Mouse (Mus musculus) CD4-positive naive resting alpha-beta T cell, adult 57 days (primary cell): ENCODE results near the gene Dda1. TPM values are rescaled to one million over a fixed set of nuclear protein-coding genes. Genes with fewer than 3 reads are reported as not detected.

ENCODE experiments used
- total RNA-seq: library from RNA; stranded (reverse); gene quantifications from one replicate; pipeline ENCODE4 v1.2.4, GENCODE M21; 2023

Gene Dda1
- 106 TPM for total RNA-seq

DNA sequence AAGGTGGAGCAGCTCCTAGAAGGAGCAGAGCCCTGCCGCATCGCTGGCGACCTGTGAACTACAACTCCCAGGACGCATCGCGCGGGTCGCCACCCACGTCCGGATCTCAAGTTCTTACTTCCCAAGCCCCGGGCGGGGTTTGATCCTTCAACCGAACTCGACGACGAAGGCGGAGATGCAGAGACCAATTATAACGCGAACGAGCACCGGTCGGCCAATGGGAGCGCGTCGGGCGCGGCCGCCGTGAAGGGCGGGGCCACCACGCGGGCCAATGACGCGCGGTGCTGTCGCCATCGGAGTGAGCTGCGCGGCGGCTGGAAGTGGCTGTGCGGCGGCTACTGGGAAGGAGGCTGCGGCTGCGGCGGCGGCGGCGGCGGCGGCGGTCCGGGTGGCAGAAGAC is at the start of gene Dda1:
TSS of gene Dda1 (plus strand) at position 284 of the 400 bp plus-strand sequence.

DNA sequence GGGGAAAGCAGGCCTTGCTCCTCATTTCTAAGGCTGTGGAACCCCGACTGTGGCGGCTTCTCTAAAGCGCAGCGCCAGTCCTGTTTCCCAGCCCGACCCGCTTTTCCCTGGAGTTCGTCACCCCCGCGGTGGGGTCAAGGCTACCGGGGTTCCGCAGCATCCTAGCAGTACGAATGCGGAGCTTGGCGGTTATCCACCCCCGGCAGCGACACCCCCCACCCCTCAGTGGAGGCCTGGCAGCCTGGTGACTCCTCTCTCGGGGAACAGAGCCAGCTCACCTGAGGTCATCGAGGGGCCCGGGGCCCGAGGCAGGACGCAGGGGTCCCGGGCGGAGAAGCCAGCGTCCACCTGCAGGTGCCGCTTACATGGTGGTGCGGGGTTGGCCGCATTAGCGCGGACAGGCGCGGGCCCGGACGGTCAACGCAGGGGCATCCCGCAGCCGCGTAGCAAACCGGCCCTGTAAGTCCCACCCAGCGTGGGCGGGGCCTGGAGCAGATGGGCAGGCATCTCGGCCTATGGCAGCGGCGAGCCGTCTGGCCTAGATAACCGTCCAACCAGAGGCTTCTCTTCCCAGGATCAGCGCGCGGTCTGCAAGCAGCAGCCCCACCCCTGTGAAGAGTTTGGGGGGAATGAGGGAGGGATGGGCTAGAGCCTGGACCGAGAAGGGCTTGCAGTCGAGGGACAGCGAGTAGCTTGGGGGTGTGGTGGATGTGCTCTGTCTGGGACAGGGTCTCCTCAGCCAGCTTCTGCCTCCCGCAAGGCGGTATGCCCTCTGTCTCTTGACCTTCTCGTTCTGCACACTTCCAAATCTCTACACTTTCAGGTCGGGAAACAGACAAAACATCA is 5.6 kb upstream of the Dda1 start, which contains the start of gene Abhd8:
TSS of gene Abhd8 (minus strand) at position 468 of the 846 bp plus-strand sequence.

DNA sequence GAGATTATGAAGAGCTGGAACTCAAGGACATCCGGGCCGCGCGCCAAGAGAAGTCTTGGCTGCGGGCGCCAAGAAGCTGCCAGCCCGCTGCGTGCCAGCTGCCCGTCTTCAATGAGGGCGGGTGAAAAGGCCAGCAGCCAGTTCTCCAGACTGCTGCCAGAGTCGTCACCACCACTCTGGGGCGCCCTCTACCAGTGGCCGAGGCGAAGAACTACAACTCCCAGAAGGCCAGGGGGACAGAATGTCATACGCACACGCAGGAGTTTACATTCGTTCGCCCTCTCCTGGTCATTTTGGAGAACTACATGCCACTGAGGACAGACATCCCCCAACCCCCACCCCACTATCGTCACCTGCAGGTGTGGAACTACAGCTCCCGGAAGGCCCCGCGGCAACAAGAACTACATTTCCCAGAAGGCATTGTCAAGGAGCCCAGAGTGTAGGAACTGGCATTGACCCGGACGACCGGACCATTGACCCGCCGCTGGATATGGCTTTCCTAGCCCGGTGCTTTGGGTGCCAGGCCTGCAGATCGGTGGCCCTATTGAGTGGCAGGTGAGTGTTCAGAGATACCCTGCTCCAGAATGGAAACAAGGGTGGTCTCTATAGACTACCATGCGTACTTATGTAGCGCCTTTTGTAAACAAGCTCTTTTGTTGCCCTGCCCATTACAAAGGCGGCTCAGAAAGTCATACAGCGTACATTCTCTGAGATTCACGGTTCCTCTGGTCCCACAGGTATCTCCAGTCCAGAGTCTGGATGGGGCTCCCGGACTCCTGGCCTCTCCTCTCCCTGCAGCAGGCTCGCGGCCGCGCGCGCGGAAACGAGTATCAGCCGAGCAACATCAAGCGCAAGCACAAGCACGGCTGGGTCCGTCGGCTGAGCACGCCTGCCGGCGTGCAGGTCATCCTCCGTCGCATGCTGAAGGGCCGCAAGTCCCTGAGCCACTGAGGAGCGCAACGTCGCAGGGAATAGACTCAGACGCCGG is 4.2 kb upstream of the Dda1 start, which contains the start of gene Mrpl34:
TSS of gene Mrpl34 (plus strand) at position 447 of the 988 bp plus-strand sequence.

DNA sequence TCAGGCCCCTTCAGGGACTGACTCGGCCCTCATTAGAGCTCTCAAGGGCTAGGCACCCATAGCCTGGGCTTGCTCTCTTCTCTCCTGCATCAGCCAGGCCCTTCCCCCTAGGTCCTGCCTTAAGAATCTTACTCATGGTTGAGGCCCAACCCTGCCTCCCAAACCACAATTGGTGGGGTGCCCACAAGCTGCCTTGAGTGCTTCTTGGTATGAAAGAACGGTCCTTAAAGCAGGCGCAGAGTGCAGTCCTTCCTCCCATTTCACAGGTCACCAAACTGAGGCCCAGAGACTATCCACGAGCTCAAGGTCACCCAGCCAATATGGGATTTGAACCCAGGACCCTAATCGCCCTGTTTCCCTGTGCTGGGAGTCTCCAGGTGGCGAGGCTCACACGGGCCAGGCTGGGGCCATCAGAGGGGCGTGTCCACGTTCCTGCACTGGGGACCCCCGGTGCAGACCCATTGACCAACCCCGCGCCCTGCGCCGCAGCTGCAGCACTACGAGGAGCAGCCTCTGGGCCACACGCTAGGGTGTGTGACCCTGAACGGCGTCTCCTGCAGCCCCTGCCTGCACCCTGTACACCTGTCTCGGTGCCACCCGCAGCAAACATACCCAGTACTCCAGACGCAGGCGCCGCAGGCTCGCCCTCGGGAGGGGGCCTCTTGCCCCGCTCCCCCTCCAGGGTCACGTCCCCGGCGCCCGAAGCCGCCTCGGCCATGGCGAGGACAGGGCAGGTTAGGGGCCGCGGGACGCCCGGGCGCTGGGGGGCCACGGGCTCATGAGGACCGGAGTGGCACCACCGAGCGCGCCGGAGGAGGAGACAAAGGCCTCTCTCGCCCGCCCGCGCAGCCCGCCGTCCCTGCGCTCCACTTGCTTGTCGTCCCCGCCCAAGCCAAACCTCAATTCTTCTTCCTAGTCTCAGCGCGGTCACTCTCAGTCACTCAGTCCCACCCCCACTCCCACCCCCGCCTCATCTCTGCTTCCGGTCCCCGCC is 16.4 kb downstream of the Dda1 start, which contains the start of gene Ano8:
TSS of gene Ano8 (minus strand) at position 822 of the 994 bp plus-strand sequence.

DNA sequence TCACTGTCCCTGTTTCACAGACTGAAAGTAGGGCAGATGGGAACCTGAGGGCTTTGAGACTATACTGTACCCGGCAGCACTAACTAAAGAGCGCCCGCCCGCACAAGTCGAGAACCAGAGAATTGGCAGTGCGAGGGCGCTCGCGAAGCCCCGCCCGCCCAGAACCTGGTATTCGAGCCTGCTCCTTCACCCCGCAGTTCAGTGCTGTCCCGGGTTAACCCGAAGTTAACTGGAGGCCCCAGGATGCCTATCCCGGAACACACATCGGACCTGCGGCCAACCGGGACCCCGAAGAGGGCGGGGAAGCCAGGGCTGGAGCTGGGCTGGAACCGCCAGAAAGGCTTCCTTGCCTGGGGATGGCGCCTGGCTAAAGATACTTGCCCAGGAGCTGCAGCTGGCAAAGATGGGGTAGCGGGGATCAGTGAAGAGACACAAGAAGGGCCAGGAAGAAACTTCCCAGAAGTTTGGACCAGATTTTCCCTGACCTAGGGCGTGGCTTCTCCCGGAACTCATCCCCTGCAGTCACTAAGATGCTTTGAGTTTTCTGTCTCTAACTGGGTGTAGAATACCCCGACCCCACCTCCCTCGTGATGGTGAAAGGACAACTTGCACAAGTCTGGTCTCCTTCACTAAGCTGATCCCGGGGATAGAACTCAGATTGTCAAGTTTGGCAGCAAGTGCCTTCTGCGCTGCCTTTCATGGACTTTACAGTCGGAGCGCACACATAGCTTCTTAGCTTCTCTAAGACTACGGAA is 18.9 kb downstream of the Dda1 start, which contains the start of gene Gtpbp3:
TSS of gene Gtpbp3 (plus strand) at position 413 of the 755 bp plus-strand sequence.

DNA sequence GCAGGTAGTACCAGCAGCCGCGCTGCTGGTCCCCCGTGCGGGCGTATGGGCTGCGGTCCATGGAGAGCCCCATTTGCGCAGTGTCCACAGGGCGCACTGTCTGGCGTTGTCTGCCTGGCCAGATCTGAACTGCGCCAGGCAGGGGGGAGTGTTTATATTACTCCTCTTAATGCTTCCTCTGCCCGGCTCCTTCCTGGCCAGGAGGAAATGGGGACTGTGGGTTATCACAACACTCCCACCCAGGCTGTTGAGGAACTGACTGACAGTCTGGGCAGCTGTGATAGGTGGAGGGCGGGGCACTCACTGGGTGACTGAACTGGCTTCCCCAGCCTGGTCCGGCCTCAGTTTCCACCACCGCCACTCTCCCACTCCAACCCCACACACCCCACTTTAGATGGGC is 42.6 kb downstream of the Dda1 start, which contains the start of gene Plvap:
TSS of gene Plvap (minus strand) at position 109 of the 400 bp plus-strand sequence.

DNA sequence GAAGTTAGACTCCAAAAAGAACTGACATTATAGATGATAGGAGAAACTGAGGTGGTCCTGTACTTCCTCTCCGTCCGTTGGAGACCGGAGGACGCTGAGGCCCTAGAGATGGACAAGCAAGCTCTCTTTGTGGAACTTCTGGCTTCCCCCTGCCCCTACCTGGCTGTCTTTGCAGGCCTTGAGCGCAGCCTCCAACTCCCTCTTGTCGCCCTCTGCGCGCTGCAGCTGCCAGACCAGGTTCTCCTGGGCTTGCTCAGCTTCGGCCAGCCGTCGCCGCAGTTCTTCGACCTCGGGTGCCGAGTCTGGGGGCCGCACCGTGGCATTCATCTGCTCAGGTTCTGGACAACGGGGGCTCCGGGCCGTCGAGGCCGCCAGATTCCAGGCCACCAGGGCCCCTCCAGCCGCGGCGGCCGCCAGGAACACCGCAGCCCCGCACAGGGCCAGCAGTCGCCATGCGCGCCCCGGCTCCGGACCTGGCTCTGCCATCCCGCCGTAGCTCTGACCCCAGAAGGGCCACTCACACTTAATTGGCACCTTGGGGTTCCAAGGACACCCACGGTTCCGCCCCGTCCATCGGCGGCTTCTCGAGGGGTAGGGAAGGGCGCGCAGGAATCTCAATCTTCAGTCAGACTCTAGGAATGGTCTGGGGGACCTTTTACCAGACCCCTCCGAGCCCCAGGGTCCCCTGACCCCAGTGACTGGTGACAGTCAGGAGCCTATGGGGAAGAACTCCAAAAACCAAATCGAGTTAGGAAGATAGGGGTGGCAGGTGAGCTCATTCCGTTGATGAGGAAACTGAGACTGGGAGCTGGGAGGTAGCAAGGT is 56.4 kb downstream of the Dda1 start, which contains the start of gene Ccdc194:
TSS of gene Ccdc194 (minus strand) at position 486 of the 825 bp plus-strand sequence.

Other genes starting within 250 kb of the Dda1 start
- gene Myo9b, start 196.5 kb upstream of the Dda1 start, total RNA-seq, result 140 TPM
- gene Haus8, start 196.3 kb upstream of the Dda1 start, total RNA-seq, result 27.1 TPM
- gene Use1, start 102.4 kb upstream of the Dda1 start, total RNA-seq, result 295 TPM
- gene Ocel1, start 97.9 kb upstream of the Dda1 start, total RNA-seq, result 19.0 TPM
- gene Nr2f6, start 87.2 kb upstream of the Dda1 start, total RNA-seq, result 4.8 TPM
- gene Ushbp1, start 73.4 kb upstream of the Dda1 start, total RNA-seq, result 0.47 TPM
- gene Babam1, start 72.3 kb upstream of the Dda1 start, total RNA-seq, result 107 TPM
- 1.6 TPM for gene Ankle1, start 63.2 kb upstream of the Dda1 start, total RNA-seq
- gene Abhd8, start 5.5 kb upstream of the Dda1 start, total RNA-seq, result 94.1 TPM
- gene Mrpl34, start 4.2 kb upstream of the Dda1 start, total RNA-seq, result 33.8 TPM
- gene Ano8, start 16.8 kb downstream of the Dda1 start, total RNA-seq, result 22.8 TPM
- gene Gtpbp3, start 18.9 kb downstream of the Dda1 start, total RNA-seq, result 15.5 TPM
- 2.1 TPM for gene Plvap, start 42.6 kb downstream of the Dda1 start, total RNA-seq
- not detected for gene Ccdc194, start 56.5 kb downstream of the Dda1 start, total RNA-seq
- 38.1 TPM for gene Bst2, start 68.3 kb downstream of the Dda1 start, total RNA-seq
- 32.3 TPM for gene Mvb12a, start 73.7 kb downstream of the Dda1 start, total RNA-seq
- gene Tmem221, start 89.7 kb downstream of the Dda1 start, total RNA-seq, result 0.83 TPM
- not detected for gene Nxnl1, start 97.4 kb downstream of the Dda1 start, total RNA-seq
- 6.5 TPM for gene Slc27a1, start 99.7 kb downstream of the Dda1 start, total RNA-seq
- gene Pgls, start 123.0 kb downstream of the Dda1 start, total RNA-seq, result 50.8 TPM
- gene Fam129c, start 128.4 kb downstream of the Dda1 start, total RNA-seq, result 8.0 TPM
- gene Colgalt1, start 141.8 kb downstream of the Dda1 start, total RNA-seq, result 56.7 TPM
- 1.7 TPM for gene Unc13a, start 202.6 kb downstream of the Dda1 start, total RNA-seq
- 94.0 TPM for gene Jak3, start 207.1 kb downstream of the Dda1 start, total RNA-seq
- 52.6 TPM for gene Insl3, start 220.0 kb downstream of the Dda1 start, total RNA-seq
- gene B3gnt3, start 232.6 kb downstream of the Dda1 start, total RNA-seq, result 0.30 TPM